Mouse (Mus musculus) heart, postnatal 4 days (tissue): ENCODE results near the gene Gm17359. TPM values are rescaled to one million over a fixed set of nuclear protein-coding genes. Genes with fewer than 3 reads are reported as not detected.

Source experiments
- DNase-seq: peaks from one replicate; pipeline ENCODE4 v3.0.0; 2021
- total RNA-seq, 2 experiments: library from RNA; stranded (reverse); gene quantifications; 2 replicates each; pipeline ENCODE4 v1.2.3; 2021

The Gm17359 gene
- total RNA-seq, 2 experiments from 2014 or later: not detected

DNA sequence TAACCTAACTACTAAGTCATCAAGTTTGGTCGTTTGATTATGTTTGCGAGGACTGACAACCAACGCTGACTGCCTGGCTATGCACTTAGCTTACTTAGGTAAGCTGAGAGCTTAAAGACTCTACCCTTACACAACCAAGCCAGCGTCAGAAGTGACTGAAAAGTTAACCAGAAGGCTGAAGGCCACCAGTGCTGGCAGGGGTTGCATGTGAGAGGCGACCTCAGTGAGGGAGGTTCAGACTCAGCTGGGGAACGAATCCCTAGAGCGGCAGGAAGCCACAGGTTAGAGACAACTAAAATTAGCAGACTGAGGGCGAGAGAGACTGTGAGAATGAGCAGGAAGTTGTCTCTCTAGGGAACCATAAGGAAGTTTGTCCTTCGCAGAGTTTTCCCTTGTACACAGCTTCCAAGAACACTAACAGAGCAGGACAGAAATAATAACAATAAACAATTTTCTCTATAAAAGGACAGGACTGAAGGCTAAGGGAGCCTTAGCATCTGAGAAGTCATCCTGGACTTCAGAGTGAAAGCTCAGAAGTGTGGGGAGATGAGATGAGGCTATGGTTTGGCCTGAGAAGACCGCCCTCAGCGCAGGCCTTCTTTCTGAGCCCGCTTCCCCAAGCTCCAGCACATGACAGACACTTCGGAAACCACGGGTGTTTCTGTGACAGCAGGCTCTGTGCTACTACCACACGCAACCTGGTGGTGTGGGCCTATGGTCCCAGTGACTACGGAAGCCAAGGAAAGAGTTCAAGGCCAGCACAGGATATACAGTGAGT lies 148.0 kb downstream of the Gm17359 start:
- DNase-seq: no peak

GRCm38 (mm10) chr3:79488025-79488424 lies 151.6 kb downstream of the Gm17359 start:
- no peak for DNase-seq

DNA sequence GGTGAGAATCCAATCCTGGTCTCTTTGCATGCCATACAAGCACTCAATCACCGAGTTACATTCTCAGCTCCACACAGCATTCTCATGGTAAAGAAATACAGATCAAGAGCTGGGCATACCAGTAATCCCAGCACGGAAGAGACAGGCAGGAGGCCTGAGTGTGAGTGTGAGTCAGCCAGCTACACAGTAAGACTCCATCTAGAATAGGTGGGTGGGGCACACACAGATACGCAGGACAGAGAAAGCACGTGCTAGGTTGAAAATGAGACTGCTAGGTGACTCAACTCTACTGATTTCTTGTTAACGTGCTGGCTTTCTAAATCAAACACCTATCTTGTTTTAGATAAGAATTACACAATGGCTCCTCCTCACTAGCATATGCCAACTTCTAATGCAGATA lies 153.6 kb downstream of the Gm17359 start:
- no peak for DNase-seq

DNA sequence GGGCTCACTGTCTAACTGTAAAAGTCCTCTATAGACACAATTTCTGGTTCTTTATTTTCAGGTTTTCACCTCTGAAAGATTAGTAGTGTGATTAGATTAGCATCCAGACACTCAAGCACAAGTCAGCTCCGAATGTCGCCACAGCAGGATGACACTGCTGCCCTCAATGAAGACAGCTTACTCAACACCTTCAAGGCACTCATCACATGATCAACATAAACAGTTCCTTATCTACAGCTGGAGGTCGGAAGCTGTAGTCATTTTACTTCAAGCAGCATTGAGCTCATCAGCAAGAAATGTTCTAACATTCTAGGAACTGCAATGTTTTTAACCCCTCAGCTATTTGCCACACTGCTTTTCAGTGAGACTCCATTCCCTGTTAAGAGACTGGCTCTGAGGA lies 155.2 kb downstream of the Gm17359 start:
- DNase-seq: no peak

DNA sequence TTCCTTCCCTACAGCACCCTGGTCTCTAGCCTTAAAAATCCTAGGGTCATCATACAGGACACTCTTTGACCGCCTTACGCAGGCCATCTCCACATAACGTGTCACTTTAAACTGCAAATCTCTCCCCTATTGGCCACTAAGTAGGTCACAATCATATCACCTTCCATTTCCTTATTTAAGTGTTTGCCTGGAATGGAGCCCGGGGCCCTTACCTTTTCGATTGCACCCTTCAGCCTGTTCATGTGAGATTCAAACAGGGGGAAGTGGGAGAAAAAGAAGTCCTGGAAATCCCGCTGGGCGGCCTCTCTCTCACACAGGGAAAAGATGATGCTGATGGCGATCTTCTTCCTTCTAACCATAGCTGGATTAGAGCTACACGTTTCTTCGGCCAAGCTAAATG lies 156.6 kb downstream of the Gm17359 start:
- no peak for DNase-seq

DNA sequence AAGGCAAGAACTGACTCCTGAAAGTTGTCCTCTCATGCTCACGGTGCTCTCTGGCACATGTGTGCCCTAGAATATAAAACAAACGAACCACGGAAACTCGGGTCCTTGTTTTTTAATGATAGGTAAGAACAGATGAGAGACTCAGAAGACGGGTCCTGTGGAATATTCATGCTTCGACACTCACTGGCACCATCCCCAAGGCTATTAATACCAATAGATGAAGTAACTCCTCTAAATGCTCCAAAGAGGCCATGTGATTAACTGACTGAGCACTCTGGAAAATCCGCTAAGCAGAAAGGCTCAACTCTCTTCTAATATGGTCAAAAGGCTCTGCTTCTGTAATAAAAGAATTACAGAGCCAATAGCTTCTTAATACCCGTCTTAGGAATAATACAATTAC lies 157.6 kb downstream of the Gm17359 start:
- DNase-seq: peak; percentile 22

GRCm38 (mm10) chr3:79495151-79495550 lies 158.7 kb downstream of the Gm17359 start:
- DNase-seq: peak; percentile 43

- DNase-seq: no peak
These were observed 160.2 kb downstream of the Gm17359 start for GRCm38 (mm10) chr3:79496668-79497067.

GRCm38 (mm10) chr3:79500279-79500678 lies 163.8 kb downstream of the Gm17359 start:
- DNase-seq: peak; percentile 24

DNA sequence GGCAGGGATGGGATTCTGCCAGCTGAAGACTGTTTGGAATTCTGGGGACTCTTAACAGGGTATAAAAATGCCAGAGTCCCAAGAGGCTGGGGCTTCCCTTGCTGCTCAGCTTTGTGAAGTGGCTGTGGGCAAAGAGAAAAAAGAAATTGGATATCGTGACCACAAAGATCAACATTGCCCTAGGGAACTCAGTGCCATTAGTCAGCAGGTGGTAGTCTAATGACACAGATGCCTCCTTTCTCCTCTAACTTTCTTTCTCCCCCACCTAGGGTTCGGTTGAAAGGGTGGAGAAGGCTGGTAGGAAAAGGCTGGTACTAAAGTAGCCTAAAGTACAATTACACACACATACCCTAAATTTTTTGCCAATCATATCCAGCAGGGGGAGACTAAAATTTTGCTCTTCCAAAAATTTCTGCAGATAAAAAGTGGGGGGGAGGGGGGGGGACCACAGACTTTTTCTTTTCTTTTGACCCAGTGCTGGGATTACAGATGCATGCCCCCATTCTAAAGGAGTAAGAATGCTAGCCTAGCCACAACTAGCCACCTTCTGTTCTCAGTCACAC lies 164.8 kb downstream of the Gm17359 start:
- DNase-seq: no peak

Other genes starting within 250 kb of the Gm17359 start
- 10 to 100 TPM; 37.0 to 40.6 TPM for gene Rapgef2, start 50.1 kb upstream of the Gm17359 start, total RNA-seq
- 10 to 100 TPM; 17.8 to 19.4 TPM for gene Fnip2, start 231.1 kb downstream of the Gm17359 start, total RNA-seq